Mouse (Mus musculus) midbrain, embryonic 16.5 days (tissue): Measurements from ENCODE around the gene Sntb2. TPM values are rescaled to one million over a fixed set of nuclear protein-coding genes. Genes with fewer than 3 reads are reported as not detected.

Experiments
- ATAC-seq: fragments of 200-750 bp; cut with Nextera tagmentation; 2 replicates; pipeline ENCODE4 v1.8.0; 2017; ENCODE audit warnings: moderate TSS enrichment
- H3K27ac ChIP-seq: fragments of 300-500 bp; sonication (generic); 2 replicates; pipeline ENCODE4 v1.5.1; 2014; ENCODE audit warnings: mild to moderate bottlenecking, low read length, mixed read lengths
- H3K27me3 ChIP-seq: fragments of 300-500 bp; sonication (generic); 2 replicates; pipeline ENCODE4 v1.6.1; 2014; ENCODE audit warnings: low read depth, low read length, mixed read lengths; ENCODE audit not compliant: control insufficient read depth, insufficient read depth
- H3K36me3 ChIP-seq: fragments of 300-500 bp; sonication (generic); 2 replicates; pipeline ENCODE4 v1.6.1; 2014; ENCODE audit warnings: mild to moderate bottlenecking, low read length, moderate library complexity, mixed read lengths; ENCODE audit not compliant: control insufficient read depth, insufficient read depth
- H3K4me1 ChIP-seq: fragments of 300-500 bp; sonication (generic); 2 replicates; pipeline ENCODE4 v1.6.1; 2014; ENCODE audit warnings: mild to moderate bottlenecking, low read length, mixed read lengths; ENCODE audit not compliant: control insufficient read depth, insufficient read depth
- H3K4me2 ChIP-seq: fragments of 300-500 bp; sonication (generic); 2 replicates; pipeline ENCODE4 v1.6.1; 2014; ENCODE audit warnings: mild to moderate bottlenecking, low read length, mixed read lengths
- H3K4me3 ChIP-seq: fragments of 300-500 bp; sonication (generic); 2 replicates; pipeline ENCODE4 v1.5.1; 2014; ENCODE audit warnings: low read depth, mild to moderate bottlenecking, low read length, moderate library complexity, mixed read lengths
- H3K9ac ChIP-seq: fragments of 300-500 bp; sonication (generic); 2 replicates; pipeline ENCODE4 v1.6.1; 2014; ENCODE audit warnings: low read depth, low read length, mixed read lengths
- H3K9me3 ChIP-seq: fragments of 300-500 bp; sonication (generic); replicated peaks from 2 replicates; pipeline ENCODE4 v1.6.1; 2014; ENCODE audit warnings: mild to moderate bottlenecking, low read length, mixed read lengths; ENCODE audit not compliant: control insufficient read depth, poor library complexity, severe bottlenecking
- WGBS: fragments of 180-500 bp; shearing (Covaris S2); extraction: QIAGEN DNeasy Blood & Tissue Kit; methylation state at CpG from one replicate; pipeline ENCODE4 v1.1.7; 2014; 5-methylcytosine and 5-hydroxymethylcytosine counted together
- polyA plus RNA-seq: library from polyadenylated mRNA; unstranded; fragments of >200 nt; fragmentation: Nextera tagmentation; extraction: Ambion mirVana; gene quantifications from 2 replicates; pipeline ENCODE4 v1.2.1, GENCODE M21; 2015

The Sntb2 gene
- polyA plus RNA-seq, 1 experiment from 2014 or later, result 4.3 TPM

- Histone ChIP-seq H3K9me3 (no peaks in the 10 kb centered on the region), H3K9ac (peak within 1 kb of the TSS; percentile 64), H3K4me3 (peak within 1 kb of the TSS; percentile 55), H3K36me3 (peaks cover 46% of the 10 kb centered on the region), H3K27ac (peak within 1 kb of the TSS; percentile 74), H3K27me3 (no peaks in the 10 kb centered on the region), H3K4me2 (peak within 1 kb of the TSS; percentile 86), H3K4me1 (peaks cover 18% of the 10 kb centered on the region)
- ATAC-seq, result peak; percentile 85
- WGBS, result under 1% methylated on average over 81 of the region's 87 CpGs
These were observed 112.8 kb downstream of the Sntb2 start, which contains the start of gene Pdf for GRCm38 (mm10) chr8:107048061-107048941. Gene Pdf (minus strand): TSS chr8:107048614.

- ATAC-seq, result no peak
- H3K9ac ChIP-seq, result no peak overlapping the region
- peaks cover 43% of the 10 kb centered on the region for H3K36me3 ChIP-seq
- H3K27ac ChIP-seq, result no peak overlapping the region
- H3K4me1 ChIP-seq, result peaks cover 18% of the 10 kb centered on the region
- no peaks in the 10 kb centered on the region for H3K9me3 ChIP-seq
- 98% methylated on average over 4 of the region's 4 CpGs for WGBS
- no peak overlapping the region for H3K4me2 ChIP-seq
- H3K27me3 ChIP-seq, result no peaks in the 10 kb centered on the region
- no peak overlapping the region for H3K4me3 ChIP-seq
These were observed 113.9 kb downstream of the Sntb2 start for GRCm38 (mm10) chr8:107049480-107049879.

GRCm38 (mm10) chr8:107052046-107052445 lies 116.5 kb downstream of the Sntb2 start:
- no peak for ATAC-seq

GRCm38 (mm10) chr8:107056076-107056972 lies 120.8 kb downstream of the Sntb2 start, which contains the start of the genes Cog8 and Nip7:
Gene Cog8 (minus strand): TSS chr8:107056689.
Gene Nip7 (plus strand): TSS chr8:107056877.
- Histone ChIP-seq H3K36me3 (peaks cover 33% of the 10 kb centered on the region), H3K4me3 (peak within 1 kb of the TSS; percentile 96), H3K4me2 (peak within 1 kb of the TSS; percentile 97), H3K9me3 (no peaks in the 10 kb centered on the region), H3K27me3 (no peaks in the 10 kb centered on the region), H3K9ac (peak within 1 kb of the TSS; percentile 92), H3K4me1 (peaks cover 17% of the 10 kb centered on the region), H3K27ac (peak within 1 kb of the TSS; percentile 87)
- ATAC-seq, result peak; percentile 96
- WGBS, result under 1% methylated on average over 79 of the region's 88 CpGs

More at GRCm38 (mm10) chr8:107052046-107052445, 116.5 kb downstream of the Sntb2 start:
- H3K4me1 ChIP-seq, result peaks cover 29% of the 10 kb centered on the region
- no peak overlapping the region for H3K4me3 ChIP-seq
- H3K4me2 ChIP-seq, result no peak overlapping the region
- H3K9me3 ChIP-seq, result no peaks in the 10 kb centered on the region
- WGBS, result 97% methylated on average over 8 of the region's 8 CpGs
- H3K27me3 ChIP-seq, result no peaks in the 10 kb centered on the region
- H3K36me3 ChIP-seq, result peaks cover 35% of the 10 kb centered on the region
- H3K27ac ChIP-seq, result no peak overlapping the region
- no peak overlapping the region for H3K9ac ChIP-seq

GRCm38 (mm10) chr8:107056973-107057369 lies 121.4 kb downstream of the Sntb2 start:
- H3K4me1 ChIP-seq, result peaks cover 17% of the 10 kb centered on the region
- H3K9ac ChIP-seq, result peak overlapping the region; percentile 73
- under 1% methylated on average over 33 of the region's 33 CpGs for WGBS
- no peaks in the 10 kb centered on the region for H3K27me3 ChIP-seq
- peak overlapping the region; percentile 97 for H3K4me2 ChIP-seq
- H3K4me3 ChIP-seq, result peak overlapping the region; percentile 96
- H3K9me3 ChIP-seq, result no peaks in the 10 kb centered on the region
- peak; percentile 78 for ATAC-seq
- peak overlapping the region; percentile 75; the same call in 1 of the 2 replicates for H3K27ac ChIP-seq
- peaks cover 28% of the 10 kb centered on the region for H3K36me3 ChIP-seq

GRCm38 (mm10) chr8:107062613-107063012 lies 127.1 kb downstream of the Sntb2 start:
- 88% methylated on average over 1 of the region's 1 CpGs for WGBS
- Histone ChIP-seq H3K27ac (no peak overlapping the region), H3K4me3 (no peak overlapping the region), H3K9me3 (no peaks in the 10 kb centered on the region), H3K4me1 (peaks cover 2% of the 10 kb centered on the region), H3K4me2 (no peak overlapping the region), H3K9ac (no peak overlapping the region), H3K27me3 (no peaks in the 10 kb centered on the region), H3K36me3 (peaks cover 6% of the 10 kb centered on the region; the same call in 1 of the 2 replicates)
- no peak for ATAC-seq

GRCm38 (mm10) chr8:107065511-107066496 lies 130.3 kb downstream of the Sntb2 start, which contains the start of gene Tmed6:
Gene Tmed6 (minus strand): TSS chr8:107065644.
- Histone ChIP-seq H3K27me3 (no peaks in the 10 kb centered on the region), H3K27ac (no peak within 1 kb of the TSS), H3K4me3 (no peak within 1 kb of the TSS), H3K4me2 (no peak within 1 kb of the TSS), H3K9ac (no peak within 1 kb of the TSS), H3K36me3 (0 out of 2 replicates have a peak, but pooled peaks cover 6% of the 10 kb centered on the region), H3K4me1 (no peaks in the 10 kb centered on the region), H3K9me3 (no peaks in the 10 kb centered on the region)
- ATAC-seq, result no peak
- 66% methylated on average over 17 of the region's 17 CpGs for WGBS
